Mouse (Mus musculus) CH12.LX (cell line): Measurements from ENCODE around the gene Pomt2. TPM values are rescaled to one million over a fixed set of nuclear protein-coding genes. Genes with fewer than 3 reads are reported as not detected.

Experiments used
- DNase-seq: peaks from one replicate; pipeline ENCODE4 v3.0.0-alpha.2; 2013; ENCODE audit errors: extremely low read depth
- H3K27ac ChIP-seq: 2 replicates; pipeline ENCODE4 v1.5.1; 2012; ENCODE audit warnings: low read depth, mild to moderate bottlenecking, control low read depth, moderate library complexity; ENCODE audit not compliant: insufficient read depth
- H3K27me3 ChIP-seq: replicated peaks from 2 replicates; pipeline ENCODE3; 2012; ENCODE audit warnings: inconsistent platforms
- H3K36me3 ChIP-seq, 2 experiments: replicated peaks in 1 of 2; 2 replicates each; pipeline versions ENCODE3 to v1.6.1; 2012; ENCODE audit warnings: inconsistent platforms in 1 of 2, low read length in 1 of 2, mild to moderate bottlenecking in 1 of 2, mixed read lengths in 1 of 2, moderate library complexity in 1 of 2; ENCODE audit not compliant: control insufficient read depth in 1 of 2, insufficient read depth in 1 of 2
- H3K4me1 ChIP-seq, 2 experiments: 2 replicates each; pipeline ENCODE4 v1.6.1; 2012; ENCODE audit warnings: inconsistent platforms in 1 of 2, moderate library complexity in 1 of 2; ENCODE audit not compliant: insufficient read depth in 2 of 2, control insufficient read depth in 1 of 2
- H3K4me2 ChIP-seq: 2 replicates; pipeline ENCODE4 v1.6.1; 2012; ENCODE audit warnings: low read depth, mild to moderate bottlenecking, control low read depth; ENCODE audit not compliant: poor library complexity, insufficient read depth, severe bottlenecking
- H3K4me3 ChIP-seq, 3 experiments: fragments of 150-350 bp in 1 of 3; sonication (generic) in 1 of 3; replicated peaks in 1 of 3; 2 replicates each; pipeline versions ENCODE3 to v1.5.1; 2011 to 2012; ENCODE audit warnings: low read depth in 2 of 3, low read length in 2 of 3, mild to moderate bottlenecking in 2 of 3, moderate library complexity in 2 of 3, control low read depth in 1 of 3, improper control_type of control experiment in 1 of 3, inconsistent platforms in 1 of 3, mixed read lengths in 1 of 3; ENCODE audit not compliant: poor library complexity in 1 of 3
- H3K79me2 ChIP-seq: replicated peaks from 2 replicates; pipeline ENCODE4 v1.6.1; 2012; ENCODE audit warnings: mild to moderate bottlenecking, moderate library complexity; ENCODE audit not compliant: control insufficient read depth, poor library complexity, insufficient read depth, severe bottlenecking; ENCODE audit errors: extremely low read depth
- H3K9ac ChIP-seq: 2 replicates; pipeline ENCODE4 v1.6.1; 2012; ENCODE audit warnings: low read depth, mild to moderate bottlenecking, control low read depth, moderate library complexity; ENCODE audit not compliant: insufficient read depth
- H3K9me3 ChIP-seq: replicated peaks from 2 replicates; pipeline ENCODE3; 2012; ENCODE audit warnings: low read length, inconsistent platforms, mixed read lengths
- CTCF ChIP-seq, 2 experiments: IDR thresholded peaks in 1 of 2; conservative IDR thresholded peaks in 1 of 2; 2 replicates each; pipeline ENCODE4 v1.5.1; 2011 to 2012; ENCODE audit warnings: low read depth in 2 of 2, low read length in 2 of 2, improper control_type of control experiment in 1 of 2, inconsistent platforms in 1 of 2, mild to moderate bottlenecking in 1 of 2, moderate library complexity in 1 of 2
- E2F4 ChIP-seq: IDR thresholded peaks from 2 replicates; pipeline ENCODE4 v1.6.1; 2011; ENCODE audit warnings: low read depth, low read length, improper control_type of control experiment; ENCODE audit not compliant: insufficient replicate concordance
- ELF1 ChIP-seq: IDR thresholded peaks from 2 replicates; pipeline ENCODE4 v1.6.1; 2014; ENCODE audit warnings: low read depth, mild to moderate bottlenecking, inconsistent platforms, low read length, improper control_type of control experiment
- IRF4 ChIP-seq: IDR thresholded peaks from 2 replicates; pipeline ENCODE4 v1.6.1; 2014; ENCODE audit warnings: low read depth, mild to moderate bottlenecking, inconsistent platforms, low read length, improper control_type of control experiment
- JUND ChIP-seq: conservative IDR thresholded peaks from 2 replicates; pipeline ENCODE4 v1.6.1; 2011; ENCODE audit warnings: low read depth, low read length, improper control_type of control experiment
- KAT2A ChIP-seq: IDR thresholded peaks from 2 replicates; pipeline ENCODE4 v1.6.1; 2012; ENCODE audit warnings: low read length, improper control_type of control experiment, inconsistent platforms; ENCODE audit not compliant: insufficient replicate concordance
- MAX ChIP-seq: IDR thresholded peaks from 2 replicates; pipeline ENCODE4 v1.6.1; 2011; ENCODE audit warnings: low read length, improper control_type of control experiment
- MEF2A ChIP-seq: IDR thresholded peaks from 2 replicates; pipeline ENCODE4 v1.6.1; 2014; ENCODE audit warnings: low read depth, mild to moderate bottlenecking, inconsistent platforms, low read length, improper control_type of control experiment, borderline replicate concordance
- MYC ChIP-seq: IDR thresholded peaks from 2 replicates; pipeline ENCODE4 v1.6.1; 2011; ENCODE audit warnings: low read depth, mild to moderate bottlenecking, improper control_type of control experiment, low read length
- RAD21 ChIP-seq: IDR thresholded peaks from 2 replicates; pipeline ENCODE4 v1.6.1; 2011; ENCODE audit warnings: low read depth, mild to moderate bottlenecking, low read length, improper control_type of control experiment, moderate library complexity
- SIN3A ChIP-seq: IDR thresholded peaks from 2 replicates; pipeline ENCODE4 v1.6.1; 2012; ENCODE audit warnings: low read length, improper control_type of control experiment, inconsistent platforms
- SMC3 ChIP-seq: IDR thresholded peaks from 2 replicates; pipeline ENCODE4 v1.6.1; 2011; ENCODE audit warnings: low read depth, low read length, improper control_type of control experiment
- UBTF ChIP-seq: IDR thresholded peaks from 2 replicates; pipeline ENCODE4 v1.6.1; 2012; ENCODE audit warnings: low read depth, mild to moderate bottlenecking, inconsistent platforms, low read length, improper control_type of control experiment, moderate library complexity
- ZC3H11A ChIP-seq: IDR thresholded peaks from 2 replicates; pipeline ENCODE4 v1.6.1; 2012; ENCODE audit warnings: low read depth, mild to moderate bottlenecking, inconsistent platforms, low read length, improper control_type of control experiment
- ZKSCAN1 ChIP-seq: IDR thresholded peaks from 2 replicates; pipeline ENCODE4 v1.6.1; 2012; ENCODE audit warnings: low read depth, inconsistent platforms, low read length, improper control_type of control experiment, borderline replicate concordance
- ZMIZ1 ChIP-seq: IDR thresholded peaks from 2 replicates; pipeline ENCODE4 v1.6.1; 2012; ENCODE audit warnings: low read depth, mild to moderate bottlenecking, inconsistent platforms, low read length, improper control_type of control experiment
- dilution Hi-C: fragments of 300-500 bp; cut with MboI; formaldehyde crosslinking; loops from 2 replicates; pipeline ENCODE4 v1.14.3; 2020; ENCODE audit warnings: low sequenced_read_pairs; ENCODE audit not compliant: extremely low pct_unique_long_range_greater_than_20kb, extremely low pct_ligation_motif_present
- in situ Hi-C: fragments of 300-500 bp; cut with MboI; formaldehyde crosslinking; loops from 3 replicates; pipeline ENCODE4 v1.14.3; 2019; ENCODE audit warnings: low sequenced_read_pairs, low pct_ligation_motif_present, low pct_unique_long_range_greater_than_20kb, mixed read lengths
- polyA plus RNA-seq: library from polyadenylated mRNA; unstranded; fragments of >175 nt; gene quantifications from 2 replicates; pipeline ENCODE4 v1.2.1, GENCODE M21; 2012; ENCODE audit warnings: low read depth; ENCODE audit not compliant: insufficient read length
- total RNA-seq, 2 experiments: library from RNA; depleted of rRNA; stranded (reverse); fragments of 300-350 nt in 1 of 2; fragments of >200 nt in 1 of 2; gene quantifications; 2 replicates each; pipeline ENCODE4 v1.2.3; 2012 to 2014

The Pomt2 gene
- total and polyA plus RNA-seq, 3 experiments, result 11.6 to 12.8 (median 11.7) TPM

- DNase-seq, result peak; percentile 52
- Histone ChIP-seq H3K36me3 (no peaks in the 10 kb centered on the region), H3K79me2 (no peaks in the 10 kb centered on the region), H3K4me3 (no peak overlapping the region), H3K4me1 (peaks cover 0 to 10% of the 10 kb centered on the region in 2 experiments; a peak in 3 of 4 replicates), H3K4me2 (no peak overlapping the region), H3K27me3 (peaks cover 8% of the 10 kb centered on the region), H3K9ac (no peak overlapping the region), H3K9me3 (no peaks in the 10 kb centered on the region), H3K27ac (no peak overlapping the region)
- dilution Hi-C loops (no loop called here), in situ Hi-C loops (no loop called here)
- peak; percentile 49 for TF ChIP-seq SMC3
- peak in 1 of 2 experiments; percentile 57; a peak in 2 of 4 replicates for TF ChIP-seq CTCF (conservative IDR thresholded peaks at IDR 0.05 in 1 of 2, IDR thresholded peaks at IDR 0.05 in 1 of 2; ENCODE audit: low read depth in 2 of 2, low read length in 2 of 2)
- 0 out of 2 replicates have a peak, but pooled peaks have one; percentile 26 for TF ChIP-seq MAX
- peak; percentile 49 for TF ChIP-seq MYC
- TF ChIP-seq UBTF, result no peak
- peak; percentile 15 for TF ChIP-seq RAD21
These were observed 77.2 kb downstream of the Pomt2 start for GRCm38 (mm10) chr12:87070520-87070919.

- dilution Hi-C loops, result no loop called here
- Histone ChIP-seq H3K36me3 (no peaks in the 10 kb centered on the region), H3K27ac (no peak overlapping the region), H3K27me3 (peaks cover 16% of the 10 kb centered on the region), H3K4me1 (peaks cover 0 to 21% of the 10 kb centered on the region in 2 experiments; a peak in 3 of 4 replicates), H3K4me3 (no peak overlapping the region), H3K4me2 (no peak overlapping the region), H3K9ac (no peak overlapping the region), H3K79me2 (no peaks in the 10 kb centered on the region), H3K9me3 (no peaks in the 10 kb centered on the region)
- no peak for DNase-seq
- TF ChIP-seq MAX (no peak), KAT2A (no peak), ZMIZ1 (no peak), MEF2A (no peak), JUND (no peak), SIN3A (no peak), CTCF (conservative IDR thresholded peaks at IDR 0.05 in 1 of 2, IDR thresholded peaks at IDR 0.05 in 1 of 2; ENCODE audit: low read depth in 2 of 2, low read length in 2 of 2) (no peak), IRF4 (no peak), ZC3H11A (no peak), ZKSCAN1 (no peak), E2F4 (no peak), ELF1 (no peak)
- in situ Hi-C loops, result no loop called here
These were observed 81.3 kb downstream of the Pomt2 start for GRCm38 (mm10) chr12:87066429-87066828.
